Mouse (Mus musculus) thymus, postnatal 25 days (tissue): ENCODE data around the gene Ttyh1.

Source experiments
- DNase-seq: peaks from one replicate; pipeline ENCODE4 v3.0.0; 2022

Gene Ttyh1

DNA sequence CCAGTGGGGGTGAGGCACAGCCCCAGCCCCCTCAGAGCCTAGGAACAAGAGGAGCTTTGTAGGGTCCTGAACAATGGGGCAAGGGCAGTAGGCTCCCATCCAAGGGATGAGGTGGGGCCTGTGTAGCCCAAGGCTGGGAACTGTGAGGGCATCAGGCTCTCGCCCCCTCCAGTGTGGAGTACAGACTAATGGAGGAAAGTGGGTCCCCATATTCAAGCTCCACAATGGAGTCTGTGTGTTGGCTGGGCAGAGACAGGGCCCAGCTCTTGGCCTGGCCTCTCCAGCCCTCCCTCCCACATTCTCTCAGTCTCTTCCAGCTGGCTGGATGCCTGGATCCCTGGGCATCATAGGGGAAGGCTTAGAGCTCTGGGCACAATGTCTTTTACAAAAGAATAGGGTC, 4.5 kb downstream of the Ttyh1 start:
- no peak for DNase-seq

DNA sequence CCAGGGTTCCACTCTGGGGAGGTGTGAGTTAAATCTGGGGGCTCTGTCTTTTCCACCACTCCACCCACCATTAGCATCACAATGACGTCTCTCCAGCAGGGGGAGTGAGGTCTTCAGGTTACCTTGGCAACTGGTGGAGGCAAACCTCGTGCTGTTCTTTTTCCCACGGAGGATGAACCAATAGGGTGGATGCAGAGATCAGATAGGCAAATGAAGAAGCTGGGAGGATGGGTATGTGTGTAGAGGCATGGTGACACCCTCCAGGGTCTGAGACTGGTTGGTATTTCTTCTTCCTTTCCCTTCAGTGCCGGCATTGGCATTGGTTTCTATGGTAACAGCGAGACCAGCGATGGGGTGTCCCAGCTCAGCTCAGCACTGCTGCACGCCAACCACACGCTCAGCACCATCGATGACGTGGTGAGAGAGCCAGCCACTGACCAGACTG, 5.1 kb downstream of the Ttyh1 start:
- peak; percentile 30 for DNase-seq

DNA sequence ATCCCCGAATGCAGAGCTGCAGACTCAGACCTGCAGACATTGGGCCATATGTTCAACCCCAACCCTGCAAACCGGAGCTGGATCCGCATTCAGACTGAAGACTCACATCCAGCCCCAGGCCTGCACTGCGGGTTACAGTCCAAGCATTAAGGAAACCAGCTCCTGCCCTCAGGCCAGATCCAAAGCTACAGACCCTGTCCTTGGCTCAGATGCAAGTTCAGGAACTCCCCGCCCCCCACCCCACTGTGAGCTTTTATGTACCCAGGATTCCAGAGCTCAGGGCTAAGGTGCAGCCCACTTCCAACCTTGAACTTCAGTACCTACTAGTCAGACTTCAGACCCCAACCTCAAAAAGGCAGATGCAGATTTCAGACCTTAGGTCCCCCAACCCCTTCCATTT, 5.6 kb downstream of the Ttyh1 start:
- no peak for DNase-seq

DNA sequence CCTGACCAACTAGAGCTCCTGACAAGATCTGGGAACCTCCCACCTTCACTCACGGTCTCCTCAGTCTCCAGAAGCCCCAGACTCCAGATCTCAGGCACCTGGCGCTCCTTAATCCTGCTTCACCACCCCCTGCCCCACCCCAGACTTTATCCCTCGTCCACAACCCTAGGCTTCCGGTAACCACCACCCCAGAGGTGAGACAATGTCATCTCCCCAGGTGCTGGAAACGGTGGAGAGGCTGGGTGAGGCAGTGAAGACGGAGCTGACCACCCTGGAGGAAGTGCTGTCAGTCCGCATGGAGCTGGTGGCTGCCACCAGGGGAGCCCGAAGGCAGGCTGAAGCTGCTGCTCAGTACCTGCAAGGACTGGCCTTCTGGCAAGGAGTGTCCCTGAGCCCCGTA, 6.1 kb downstream of the Ttyh1 start:
- DNase-seq, result no peak

DNA sequence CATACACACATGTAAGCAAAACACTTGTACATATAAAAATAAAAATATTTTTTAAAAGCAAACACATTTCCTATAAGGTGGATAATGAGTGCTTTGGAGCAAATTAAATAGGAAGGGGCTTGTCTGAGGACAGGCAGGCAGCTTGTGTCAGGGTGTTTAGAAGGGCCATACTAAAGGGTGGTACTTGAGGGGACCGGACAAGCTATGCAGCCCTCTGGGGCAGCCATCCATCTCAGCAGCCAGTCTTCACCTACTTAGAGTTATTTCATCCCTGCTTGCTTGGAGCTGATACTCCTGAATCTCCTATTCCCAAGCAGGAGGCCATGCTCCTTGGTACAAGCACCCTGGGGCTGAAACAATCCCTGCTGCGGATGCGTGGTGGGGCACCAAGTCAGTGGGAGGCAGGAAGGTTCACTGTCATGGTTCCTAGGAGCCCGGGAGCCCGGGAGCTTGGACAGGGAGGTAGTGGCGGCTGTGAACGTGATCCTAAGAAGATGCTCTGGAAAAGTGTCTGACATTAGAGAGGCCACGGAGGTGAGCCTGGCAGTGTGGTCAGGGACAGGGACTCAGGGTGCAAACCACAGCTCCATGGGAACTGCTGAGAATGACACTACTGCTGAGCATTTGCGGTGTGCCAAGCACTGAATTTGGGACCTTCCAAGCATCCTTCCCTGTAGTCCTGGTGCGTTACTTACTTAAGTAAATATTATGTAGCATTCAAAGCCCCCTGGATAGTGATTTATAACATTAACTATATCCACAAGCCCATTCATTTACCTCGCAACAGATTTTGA, 8.0 kb downstream of the Ttyh1 start:
- DNase-seq, result no peak

DNA sequence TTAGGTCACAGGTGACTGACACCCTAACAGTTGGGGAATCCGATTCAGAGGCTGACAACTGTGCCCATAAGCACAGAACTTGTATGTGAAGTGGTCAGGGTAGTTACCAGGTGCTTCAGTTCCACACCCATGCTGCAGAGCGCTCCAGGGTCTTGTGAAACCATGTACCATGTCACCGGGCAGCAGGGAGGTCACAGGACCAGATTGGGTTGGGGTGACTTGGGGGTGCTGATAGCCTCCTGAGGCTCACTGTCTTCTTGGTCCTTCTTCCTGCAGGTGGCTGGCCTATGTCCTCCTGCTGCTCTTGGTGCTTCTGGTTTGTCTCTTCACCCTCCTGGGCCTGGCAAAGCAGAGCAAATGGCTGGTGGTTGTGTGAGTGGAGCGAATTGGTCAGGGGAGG, 8.7 kb downstream of the Ttyh1 start:
- no peak for DNase-seq

DNA sequence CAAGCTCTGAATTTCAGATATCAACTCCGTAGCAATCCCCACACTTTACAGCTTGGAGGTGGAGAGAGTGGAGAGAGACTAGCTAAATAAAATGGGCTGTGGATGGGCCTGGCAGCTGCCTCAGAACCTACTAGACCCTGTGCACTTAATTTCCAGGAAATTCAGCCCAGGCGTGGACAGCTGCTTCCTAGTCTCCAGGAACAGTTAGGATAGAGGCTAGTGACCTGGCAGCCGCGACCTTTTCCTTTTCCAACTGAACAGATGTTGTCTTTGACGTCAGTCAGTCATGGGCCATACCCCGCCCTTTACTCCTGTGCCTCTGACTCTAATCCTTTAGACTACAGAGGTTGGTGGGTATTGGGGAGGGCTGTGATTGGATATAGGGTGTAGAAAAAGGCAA, 9.7 kb downstream of the Ttyh1 start:
- no peak for DNase-seq

DNA sequence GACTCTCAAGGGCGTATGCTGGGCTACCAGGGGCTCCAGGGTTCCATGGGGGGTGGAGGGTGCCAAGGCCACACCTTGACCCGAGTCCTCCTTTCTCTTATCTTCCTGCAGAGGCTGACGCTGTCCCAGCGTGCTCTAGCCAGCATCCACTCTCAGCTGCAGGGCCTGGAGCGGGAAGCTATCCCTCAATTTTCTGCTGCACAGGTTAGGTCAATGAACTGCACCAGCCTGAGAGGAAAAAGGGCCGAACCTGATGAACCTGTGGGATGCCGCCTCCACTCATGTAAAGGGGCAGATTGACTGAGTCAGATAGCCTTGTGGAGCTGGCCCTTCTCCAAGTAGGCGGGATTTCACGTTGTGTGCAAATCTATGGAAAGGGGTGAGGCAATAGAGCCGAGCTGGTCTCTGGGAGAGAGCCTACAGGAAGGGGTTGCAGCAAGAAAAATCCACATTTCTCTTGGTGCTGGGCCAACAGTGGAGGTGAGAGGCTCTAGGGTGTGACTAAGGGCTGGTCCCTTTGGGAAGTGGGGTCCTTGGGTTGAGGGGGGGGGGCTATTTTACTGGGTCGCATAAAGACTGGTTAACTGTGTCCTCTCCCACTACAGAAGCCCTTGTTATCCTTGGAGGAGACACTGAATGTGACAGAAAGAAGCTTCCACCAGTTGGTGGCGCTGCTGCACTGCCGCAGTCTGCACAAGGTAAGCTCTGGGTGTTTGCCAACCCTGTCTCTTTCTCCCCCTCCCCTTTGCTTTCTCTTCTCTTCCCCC, 11.7 kb downstream of the Ttyh1 start:
- peak; percentile 85 for DNase-seq

DNA sequence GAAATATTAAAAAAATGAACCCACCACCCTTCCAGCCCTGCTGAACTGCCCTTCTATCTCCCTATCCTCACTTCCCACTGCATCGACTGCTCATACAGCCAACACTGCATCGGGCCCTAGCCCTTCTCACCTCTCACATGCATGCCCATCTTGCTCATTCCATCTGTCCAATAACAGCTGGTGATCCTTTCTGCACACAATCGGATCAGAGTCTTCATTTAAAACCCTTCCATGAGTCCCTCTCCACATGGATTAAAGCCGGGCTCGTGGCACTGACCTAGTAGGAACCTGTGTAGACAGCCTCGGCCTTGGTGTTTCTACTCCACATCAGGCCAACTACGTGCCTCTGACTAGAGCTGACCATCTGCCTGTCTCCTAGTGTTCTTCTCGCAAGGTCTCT, 12.8 kb downstream of the Ttyh1 start:
- no peak for DNase-seq

DNA sequence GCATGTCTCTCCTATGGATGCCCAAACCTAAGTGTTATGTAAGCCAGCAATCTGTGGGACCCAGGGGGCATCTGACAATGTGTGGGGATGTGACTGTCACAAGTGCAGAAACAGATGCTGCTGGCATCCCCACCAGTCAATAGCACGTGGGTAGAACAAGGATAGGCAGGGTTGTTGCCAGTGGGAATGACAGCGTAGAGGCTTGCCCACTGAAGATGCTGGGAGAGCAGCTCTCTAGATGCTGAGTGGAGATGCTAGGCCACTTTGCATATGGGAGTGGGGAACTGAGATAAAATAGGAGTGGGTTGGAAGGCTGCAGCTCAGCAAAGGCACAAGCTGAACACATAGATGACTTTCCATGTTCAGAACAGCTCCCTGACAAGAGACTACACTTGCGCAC, 13.4 kb downstream of the Ttyh1 start:
- DNase-seq, result no peak

DNA sequence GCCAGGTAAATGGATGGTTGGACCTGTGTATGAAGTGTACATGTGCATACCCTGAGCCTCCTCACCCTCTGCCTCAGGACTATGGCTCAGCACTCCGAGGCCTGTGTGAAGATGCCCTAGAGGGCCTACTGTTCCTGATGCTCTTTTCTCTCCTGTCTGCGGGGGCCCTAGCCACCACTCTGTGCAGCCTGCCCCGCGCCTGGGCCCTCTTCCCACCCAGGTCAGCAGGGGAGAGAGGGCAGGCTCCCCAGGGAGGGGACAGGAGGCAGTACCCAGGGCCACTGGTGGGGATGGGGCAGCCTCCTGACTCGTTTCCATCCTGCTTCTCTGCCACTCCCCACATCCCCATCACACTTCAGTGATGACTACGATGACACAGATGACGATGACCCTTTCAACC, 13.8 kb downstream of the Ttyh1 start:
- DNase-seq, result no peak

DNA sequence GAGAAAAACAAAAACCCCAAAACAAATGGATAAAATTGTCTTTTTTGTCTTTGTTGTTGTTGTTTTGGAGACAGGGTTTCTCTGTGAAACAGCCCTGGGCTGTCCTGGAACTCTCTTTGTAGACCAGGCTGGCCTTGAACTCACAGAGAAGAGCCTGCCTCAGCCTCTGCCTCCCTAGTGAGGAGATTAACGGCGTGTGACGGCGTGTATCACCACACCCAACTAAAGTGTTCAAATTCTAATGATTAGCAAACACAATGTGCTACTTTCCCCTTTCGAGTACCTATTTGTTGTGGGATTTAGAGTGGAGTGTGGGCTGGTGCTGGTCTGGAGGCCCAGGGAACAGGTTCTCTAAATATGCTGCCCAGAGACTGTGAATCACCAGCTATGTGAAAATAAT, 15.7 kb downstream of the Ttyh1 start:
- DNase-seq, result no peak

DNA sequence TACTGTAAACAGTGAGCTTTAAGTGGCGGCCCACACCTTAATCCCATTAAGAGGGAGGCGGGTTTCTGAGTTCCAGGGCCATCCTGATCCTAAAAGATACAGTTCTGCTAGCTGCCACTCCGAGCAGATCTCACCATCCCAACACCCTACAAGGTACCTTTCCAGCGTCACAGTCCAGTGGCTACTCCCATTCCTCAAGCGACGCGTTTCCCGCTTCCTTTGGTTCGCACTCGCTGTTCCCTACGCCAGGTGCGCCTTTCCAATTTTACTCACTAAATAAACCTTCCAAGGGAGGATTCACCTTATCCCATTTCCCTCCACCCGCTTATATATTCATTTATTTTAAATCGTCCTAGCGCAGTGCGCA, 17.2 kb downstream of the Ttyh1 start:
- DNase-seq, result no peak

DNA sequence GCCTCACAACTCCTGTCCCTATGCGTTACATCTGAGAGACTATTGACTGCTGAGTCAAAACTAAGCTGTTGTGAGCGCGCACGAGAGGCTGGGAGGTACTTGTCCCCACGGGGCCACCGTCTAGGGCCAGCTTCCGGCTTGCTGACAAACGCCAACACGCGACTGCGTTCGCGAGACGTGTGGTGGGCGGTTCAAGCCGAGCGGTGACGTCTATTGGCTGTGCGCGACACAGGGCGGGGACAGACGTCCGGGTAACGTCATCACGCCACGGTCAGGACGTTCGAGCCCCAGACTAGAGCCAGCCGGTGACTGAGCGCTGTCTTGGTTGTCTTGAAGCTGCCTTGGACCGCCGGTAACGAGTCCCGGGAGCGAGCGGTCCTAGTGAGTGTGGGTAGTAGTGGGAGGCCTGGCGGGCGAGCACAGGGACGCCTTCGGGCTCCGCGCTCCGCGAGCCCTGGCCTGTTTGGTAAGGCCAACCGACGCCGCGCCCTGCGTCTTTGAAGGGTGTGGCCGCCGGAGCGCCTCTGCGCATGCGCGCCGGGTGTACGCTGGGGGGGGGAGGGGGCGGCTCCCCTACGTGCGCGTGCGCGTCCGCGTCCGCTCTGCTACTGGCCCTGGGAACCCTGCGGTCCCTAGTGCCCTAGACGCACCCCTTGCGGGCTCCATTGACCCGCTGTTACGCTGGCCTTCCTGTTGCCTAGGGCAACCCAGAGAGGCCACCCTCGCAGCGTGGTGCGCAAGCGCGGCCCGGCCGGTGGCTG, 17.7 kb downstream of the Ttyh1 start, which contains the start of gene Leng8:
Leng8 (plus strand) TSS at position 269 of the 761 bp plus-strand sequence.
- peak; percentile 98 for DNase-seq

DNA sequence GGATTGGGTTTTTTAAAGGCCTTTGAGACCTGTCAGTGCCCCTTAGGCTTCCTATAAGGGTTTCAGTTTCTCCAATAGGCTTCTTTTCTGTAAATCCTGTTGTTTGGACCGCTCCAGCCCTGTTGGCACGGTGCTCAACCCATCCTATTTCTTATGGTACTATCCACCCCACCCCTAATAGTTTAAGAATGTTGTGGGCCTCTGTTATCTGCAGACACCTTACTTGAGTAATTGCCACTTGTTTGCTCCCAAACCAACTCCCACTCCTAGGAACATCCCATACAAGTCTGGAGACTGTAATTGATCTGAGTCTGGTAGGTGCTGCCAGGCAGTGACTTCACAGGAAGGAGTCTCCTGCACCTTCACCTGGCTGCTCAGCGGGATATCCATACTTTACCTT, 18.5 kb downstream of the Ttyh1 start:
- no peak for DNase-seq

DNA sequence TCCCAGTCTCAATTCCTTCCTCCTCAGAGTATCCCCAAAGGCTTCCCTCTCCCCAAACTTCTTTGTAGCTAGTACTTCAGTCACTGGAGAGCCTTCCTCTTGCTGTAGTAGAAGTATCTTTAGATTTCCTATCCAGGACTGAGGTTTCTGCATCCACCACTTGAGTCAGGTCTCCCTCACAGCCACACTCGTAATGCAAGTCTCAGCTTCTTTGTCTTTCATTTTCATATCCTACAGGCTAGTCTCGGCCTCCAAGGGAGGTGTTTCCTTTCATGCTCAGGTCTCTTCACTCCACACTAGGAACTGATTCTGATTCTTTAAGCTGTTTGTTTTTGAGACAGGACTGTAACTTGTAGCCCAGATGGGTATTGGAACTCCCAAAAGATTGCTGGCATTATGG, 19.0 kb downstream of the Ttyh1 start:
- DNase-seq, result no peak

DNA sequence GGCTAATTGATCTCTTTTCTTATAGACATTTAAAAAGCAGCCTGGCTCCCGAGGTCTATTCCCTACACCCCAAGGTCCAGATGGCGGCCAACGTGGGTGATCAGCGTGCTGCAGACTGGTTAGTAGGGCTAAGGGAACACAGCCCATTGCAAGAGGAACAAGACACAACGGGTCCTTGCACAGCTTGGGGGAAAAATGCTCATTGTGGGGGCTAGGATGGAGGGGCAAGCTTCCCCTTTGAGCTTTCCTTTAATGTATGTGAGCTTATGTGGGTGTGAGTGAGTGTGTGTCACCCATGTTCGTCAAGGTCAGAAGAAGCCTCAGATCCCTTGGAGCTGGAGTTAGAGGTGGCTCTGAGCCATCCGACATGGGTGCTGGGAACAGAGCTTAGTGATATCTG, 19.5 kb downstream of the Ttyh1 start:
- DNase-seq, result no peak

DNA sequence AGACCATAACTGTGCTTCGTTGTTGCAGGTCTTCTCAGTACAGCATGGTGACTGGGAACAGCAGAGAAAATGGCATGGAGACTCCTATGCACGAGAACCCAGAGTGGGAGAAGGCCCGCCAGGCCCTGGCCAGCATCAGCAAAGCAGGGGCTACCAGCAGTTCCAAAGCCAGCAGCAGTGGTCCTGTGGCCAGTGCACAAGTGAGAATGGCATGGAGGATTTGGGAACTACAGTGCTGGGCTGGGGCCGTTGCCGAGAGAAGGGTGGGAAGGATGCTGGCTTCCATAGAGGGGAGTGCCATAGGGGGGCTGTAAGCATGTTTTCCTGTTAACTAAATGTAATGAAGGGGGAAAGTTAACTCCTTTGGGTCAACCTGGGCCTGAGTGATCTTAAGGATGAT, 20.2 kb downstream of the Ttyh1 start:
- DNase-seq, result no peak

DNA sequence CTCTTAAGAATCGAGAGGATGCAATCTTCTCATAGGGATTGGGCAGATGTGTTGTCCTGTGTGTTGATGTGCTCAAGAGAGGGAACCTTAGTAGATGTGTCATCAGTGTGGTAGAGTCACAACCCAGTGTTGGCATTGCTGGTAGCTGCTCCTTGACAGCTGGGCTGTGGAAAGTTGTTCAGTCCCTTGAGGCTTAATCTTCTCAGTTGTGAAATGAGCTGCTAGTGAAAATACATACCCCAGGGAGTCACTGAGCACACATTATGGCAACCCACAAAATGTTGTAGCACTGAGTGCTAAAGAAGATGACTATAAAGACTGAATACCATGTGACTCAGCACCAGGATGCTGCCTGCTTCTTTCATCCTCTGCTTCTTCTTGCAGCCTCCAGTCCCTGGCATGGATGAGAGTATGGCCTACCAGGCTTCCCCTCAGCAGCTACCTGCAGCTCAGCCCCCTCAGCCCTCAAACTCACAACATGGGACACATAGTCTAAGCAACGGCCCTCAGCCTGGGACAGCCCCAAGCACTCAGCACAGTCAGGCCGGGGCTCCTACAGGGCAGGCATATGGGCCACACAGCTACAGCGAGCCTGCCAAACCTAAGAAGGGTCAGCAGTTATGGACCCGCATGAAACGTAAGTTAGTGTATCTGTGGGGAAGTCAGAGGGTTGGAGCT, 22.6 kb downstream of the Ttyh1 start:
- DNase-seq, result no peak

DNA sequence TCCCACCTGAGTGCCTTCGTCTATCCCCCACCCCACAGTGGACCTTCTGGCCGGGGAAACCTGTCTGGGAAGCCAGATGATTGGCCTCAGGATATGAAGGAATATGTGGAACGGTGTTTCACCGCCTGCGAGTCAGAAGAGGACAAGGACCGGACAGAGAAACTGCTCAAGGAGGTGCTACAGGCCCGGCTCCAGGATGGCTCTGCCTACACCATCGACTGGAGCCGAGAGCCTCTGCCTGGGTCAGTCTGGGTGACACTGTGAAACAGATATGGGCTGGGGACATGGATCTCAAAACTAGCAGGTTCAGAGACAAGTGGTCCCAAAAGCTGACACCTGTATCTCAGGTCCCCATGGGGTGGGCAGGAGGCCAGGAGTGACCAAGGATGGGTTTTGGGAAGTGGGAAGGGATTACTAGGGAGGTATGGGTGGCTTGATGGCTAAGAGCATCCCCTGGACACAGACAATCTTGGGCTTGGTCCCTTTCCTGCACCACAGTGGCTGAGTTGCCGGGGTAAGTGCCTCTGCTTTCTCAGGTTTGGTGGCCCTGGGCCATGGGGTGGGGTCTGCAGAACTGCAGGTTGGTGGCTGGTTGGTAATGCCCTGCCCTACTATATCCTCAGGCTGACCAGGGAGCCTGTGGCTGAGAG, 23.7 kb downstream of the Ttyh1 start:
- DNase-seq, result no peak

DNA sequence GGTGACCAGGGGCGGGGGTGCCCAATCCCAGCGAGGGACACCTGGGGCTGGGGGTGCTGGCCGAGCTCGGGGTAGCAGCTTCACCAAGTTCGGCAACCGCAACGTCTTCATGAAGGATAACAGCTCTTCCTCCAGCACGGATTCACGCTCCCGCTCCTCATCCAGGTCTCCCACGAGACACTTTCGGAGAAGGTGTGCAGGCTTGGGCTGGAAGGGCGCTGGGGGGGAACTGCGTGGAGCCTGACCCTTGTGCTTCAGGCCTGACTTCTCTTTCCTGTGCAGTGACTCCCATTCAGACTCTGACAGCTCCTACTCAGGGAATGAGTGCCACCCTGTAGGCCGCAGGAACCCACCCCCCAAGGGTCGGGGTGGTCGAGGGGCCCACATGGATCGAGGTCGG, 24.3 kb downstream of the Ttyh1 start:
- no peak for DNase-seq

DNA sequence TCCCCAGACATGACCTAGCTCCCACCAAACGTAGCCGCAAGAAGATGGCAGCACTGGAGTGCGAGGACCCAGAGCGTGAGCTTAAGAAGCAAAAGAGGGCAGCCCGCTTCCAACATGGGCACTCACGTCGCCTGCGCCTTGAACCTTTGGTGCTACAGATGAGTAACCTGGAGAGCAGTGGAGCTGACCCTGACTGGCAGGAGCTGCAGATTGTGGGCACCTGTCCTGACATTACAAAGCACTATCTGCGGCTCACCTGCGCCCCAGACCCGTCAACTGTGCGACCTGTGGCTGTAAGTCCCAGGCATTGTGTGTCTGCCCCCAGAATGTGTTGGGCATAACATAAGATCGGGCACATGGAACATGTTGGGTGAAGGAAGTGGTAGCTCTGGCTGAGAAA, 24.8 kb downstream of the Ttyh1 start:
- DNase-seq, result no peak
